8 mouse cellular contexts compared by ENCODE assay signal in the genomic region with DNA sequence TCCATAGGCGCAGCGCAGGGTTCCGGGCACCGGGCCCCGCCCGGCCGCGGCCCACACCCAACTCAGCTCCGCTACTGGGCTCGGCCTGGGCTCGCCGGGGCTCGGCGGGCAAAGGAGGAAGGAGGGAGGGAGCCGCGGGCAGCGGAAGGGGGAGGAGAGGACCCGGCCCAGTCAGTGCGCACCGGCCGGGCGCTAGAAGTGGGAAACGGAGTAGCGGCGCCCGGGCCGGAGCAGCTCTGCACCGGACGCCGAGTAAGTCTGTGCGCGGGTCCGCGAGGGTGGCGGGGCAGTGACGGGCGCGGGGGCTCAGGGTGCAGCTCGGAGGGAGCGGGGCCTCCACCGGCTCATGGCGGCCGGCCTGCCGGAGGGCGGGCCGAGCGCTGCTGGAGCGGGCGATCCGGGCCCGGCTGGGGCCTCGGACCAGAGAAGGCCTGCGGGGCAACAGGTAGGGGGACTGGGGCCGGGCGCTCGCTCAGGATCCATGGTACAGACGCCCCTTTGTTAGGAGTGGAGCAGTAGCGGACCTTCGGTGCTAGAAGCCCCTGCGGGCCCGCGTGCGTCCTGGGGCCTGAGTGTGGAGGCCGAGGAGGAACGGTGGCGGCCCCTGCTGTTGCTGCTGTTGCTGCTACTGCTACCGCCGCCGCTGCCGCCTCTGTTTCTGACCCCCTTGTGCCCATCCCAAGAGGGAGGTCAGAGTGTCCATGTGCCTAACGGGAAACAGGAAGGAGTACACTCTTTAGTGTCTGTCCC. TPM values are rescaled to one million over a fixed set of nuclear protein-coding genes. Genes with fewer than 3 reads are reported as not detected.
A peak's percentile ranks its signal among the peaks of the same experiment; 100 is the strongest.
DNase-seq lines count a peak whose midpoint lies in the region; ATAC-seq and TF ChIP-seq lines count a peak whose summit lies in the region.

No protein-coding gene starts in this region.

- peak overlapping the region; percentile 95 for H3K27ac ChIP-seq in forebrain, embryonic 14.5 days (ENCODE audit: low read depth, low read length)
- H3K27ac ChIP-seq in layer of hippocampus, adult 2 months = peak overlapping the region; percentile 98

- no peaks in the 10 kb centered on the region for H3K9me3 ChIP-seq in forebrain, embryonic 14.5 days (replicated peaks; ENCODE audit: control insufficient read depth, low read length)

- TF ChIP-seq CTCF in layer of hippocampus, adult 2 months (conservative IDR thresholded peaks at IDR 0.05) = peak; percentile 49

- DNase-seq in ES-CJ7 (ENCODE audit: low read depth, low spot score) = peak; percentile 66
- DNase-seq in c-Kit-negative CD71-positive TER-119-positive erythroid progenitor cells, embryonic 14.5 days (ENCODE audit: low read depth, low spot score) = peak; percentile 83
- DNase-seq in forebrain, embryonic 14.5 days (ENCODE audit: low spot score) = peak; percentile 83
- peak; percentile 88 for DNase-seq in heart, postnatal 25 days (ENCODE audit: low spot score)
- peak; percentile 57 to 58 for DNase-seq in layer of hippocampus, adult 2 months (ENCODE audit: low spot score in 2 of 2)
- peak; percentile 96 for DNase-seq in lung, postnatal 10 days
- DNase-seq in ovary, postnatal 14 days (ENCODE audit: low spot score) = peak; percentile 89
- peak; percentile 86 to 88 for DNase-seq in thymus, postnatal 10 days (ENCODE audit: low spot score in 2 of 2)

- peaks cover 7% of the 10 kb centered on the region for H3K4me1 ChIP-seq in forebrain, embryonic 14.5 days (ENCODE audit: control insufficient read depth, insufficient read depth, low read length)

- H3K4me2 ChIP-seq in forebrain, embryonic 14.5 days (ENCODE audit: low read length) = peak overlapping the region; percentile 68

- peak overlapping the region; percentile 99 for H3K9ac ChIP-seq in forebrain, embryonic 14.5 days (ENCODE audit: low read length)

- intact Hi-C loops in heart, postnatal 25 days (cut with DNase I) = loop anchor here (2.0 to 5.0 kb wide), 2 partner anchors 32 to 117 kb away; partner anchors contain the start of genes Arnt and Prune1

- H3K36me3 ChIP-seq in forebrain, embryonic 14.5 days (ENCODE audit: control insufficient read depth, insufficient read depth, low read length) = peaks cover 7% of the 10 kb centered on the region

- WGBS in forebrain, embryonic 14.5 days = under 1% methylated on average over 60 of the region's 71 CpGs

- H3K27me3 ChIP-seq in forebrain, embryonic 14.5 days (replicated peaks; ENCODE audit: control insufficient read depth, insufficient read depth, low read length) = no peaks in the 10 kb centered on the region

- ATAC-seq in forebrain, embryonic 14.5 days = peak; percentile 94

- H3K4me3 ChIP-seq in forebrain, embryonic 14.5 days (ENCODE audit: low read depth, low read length) = peak overlapping the region; percentile 92
- H3K4me3 ChIP-seq in layer of hippocampus, adult 2 months = peak overlapping the region; percentile 83

RNA-seq across cellular contexts. Expression of gene Cers2, which starts 0.7 kb away (rescaled TPM):
- polyA plus RNA-seq in forebrain, embryonic 14.5 days (2014; fragmentation: Nextera tagmentation; extraction: Ambion mirVana) = 75.8 and 91.8 TPM in 2 replicates
- 10 to 100 TPM; 35.9 to 40.4 TPM for total RNA-seq in heart, postnatal 25 days (2021)
- total RNA-seq in layer of hippocampus, adult 2 months (2021) = 10 to 100 TPM; 53.1 to 63.3 TPM

RNA-seq across cellular contexts. Expression of gene Anxa9, which starts 8.3 kb away (rescaled TPM):
- polyA plus RNA-seq in forebrain, embryonic 14.5 days (2014; fragmentation: Nextera tagmentation; extraction: Ambion mirVana) = 0.27 and 0.64 TPM in 2 replicates
- under 1 TPM; 0.52 to 0.59 TPM for total RNA-seq in heart, postnatal 25 days (2021)
- 1 to 10 TPM; 1.5 TPM for total RNA-seq in layer of hippocampus, adult 2 months (2021)

RNA-seq across cellular contexts. Expression of gene Prune1, which starts 33.4 kb away (rescaled TPM):
- polyA plus RNA-seq in forebrain, embryonic 14.5 days (2014; fragmentation: Nextera tagmentation; extraction: Ambion mirVana) = 40.7 and 42.7 TPM in 2 replicates
- 10 to 100 TPM; 22.1 to 22.8 TPM for total RNA-seq in heart, postnatal 25 days (2021)
- total RNA-seq in layer of hippocampus, adult 2 months (2021) = 10 to 100 TPM; 22.0 to 22.4 TPM

RNA-seq across cellular contexts. Expression of gene Mindy1, which starts 34.1 kb away (rescaled TPM):
- 48.6 and 50.7 TPM in 2 replicates for polyA plus RNA-seq in forebrain, embryonic 14.5 days (2014; fragmentation: Nextera tagmentation; extraction: Ambion mirVana)
- total RNA-seq in heart, postnatal 25 days (2021) = 10 to 100 TPM; 20.2 to 23.4 TPM
- 10 to 100 TPM; 19.1 to 22.7 TPM for total RNA-seq in layer of hippocampus, adult 2 months (2021)

RNA-seq across cellular contexts. Expression of gene Setdb1, which starts 41.7 kb away (rescaled TPM):
- 42.2 and 48.9 TPM in 2 replicates for polyA plus RNA-seq in forebrain, embryonic 14.5 days (2014; fragmentation: Nextera tagmentation; extraction: Ambion mirVana)
- 10 to 100 TPM; 11.2 to 11.4 TPM for total RNA-seq in heart, postnatal 25 days (2021)
- total RNA-seq in layer of hippocampus, adult 2 months (2021) = 10 to 100 TPM; 37.7 to 39.2 TPM

Comparison
In these comparisons a context has a peak if more than half of its experiments do, and no peak if none do; other contexts are left out.
1. Peak in every context shown above with its lines: DNase-seq, ATAC-seq, H3K4me3 ChIP-seq and H3K27ac ChIP-seq.